In genomic region chr2:57459901-57460300, GRCm38 (mm10) we compare ENCODE assay signal across 23 mouse cellular contexts.
DNase-seq lines count a peak whose midpoint lies in the region; ATAC-seq and TF ChIP-seq lines count a peak whose summit lies in the region.
"Had no signal": no experiment of that assay in that cellular context is flagged by ENCODE, and none has a peak within 500 bp of the region (broad histone marks: within the 10 kb centered on the region; RNA-seq: fewer than 3 reads in every experiment).

No protein-coding gene starts in this region.

- ATAC-seq in forebrain, postnatal 0 days, result no peak
- ATAC-seq in forebrain, embryonic 12.5 days (ENCODE audit: low FRiP score), result no peak
- no peak for ATAC-seq in intestine, postnatal 0 days
- ATAC-seq: activated CD4-positive, CD25-positive, alpha-beta regulatory T cell, adult 4 months; hindbrain, embryonic 16.5 days; inflammation-experienced regulatory T-cells, adult 6 months; Patski had no signal

- H3K4me2 ChIP-seq in forebrain, postnatal 0 days (ENCODE audit: low read depth), result no peak overlapping the region
- no peak overlapping the region for H3K4me2 ChIP-seq in forebrain, embryonic 12.5 days
- H3K4me2 ChIP-seq in intestine, postnatal 0 days (replicated peaks; ENCODE audit: low read depth), result no peak overlapping the region
- H3K4me2 ChIP-seq: embryonic facial prominence, embryonic 13.5 days; hindbrain, embryonic 12.5 days had no signal

- no peaks in the 10 kb centered on the region for H3K9me3 ChIP-seq in forebrain, postnatal 0 days (ENCODE audit: low read length)
- H3K9me3 ChIP-seq in forebrain, embryonic 12.5 days, result no peaks in the 10 kb centered on the region
- H3K9me3 ChIP-seq in intestine, postnatal 0 days (ENCODE audit: control insufficient read depth), result no peaks in the 10 kb centered on the region
- H3K9me3 ChIP-seq: embryonic facial prominence, embryonic 13.5 days; heart, embryonic 10.5 days; hindbrain, embryonic 12.5 days had no signal

- no peaks in the 10 kb centered on the region for H3K27me3 ChIP-seq in forebrain, postnatal 0 days (ENCODE audit: insufficient read depth, low read length)
- H3K27me3 ChIP-seq in forebrain, embryonic 12.5 days, result no peaks in the 10 kb centered on the region
- H3K27me3 ChIP-seq in intestine, postnatal 0 days (replicated peaks; ENCODE audit: control insufficient read depth, insufficient read depth, low read length), result no peaks in the 10 kb centered on the region
- H3K27me3 ChIP-seq: CH12.LX; embryonic facial prominence, embryonic 13.5 days; hindbrain, embryonic 12.5 days had no signal

- DNase-seq in forebrain, postnatal 0 days, result peak; percentile 55
- DNase-seq in brain, embryonic 14.5 days (ENCODE audit: low read depth), result peak; percentile 29
- peak; percentile 54 to 61 for DNase-seq in layer of hippocampus, adult 2 months (ENCODE audit: low spot score in 2 of 2)
- DNase-seq in telencephalon, adult 2 months (ENCODE audit: low read depth, low spot score), result peak; percentile 32
- no peak for DNase-seq in right cerebral cortex, postnatal 36 days (ENCODE audit: low spot score in 2 of 2)
- DNase-seq: adrenal gland, postnatal 14 days; cerebellum, adult 11 months; cerebellum, adult 9-10 months; cerebellum, postnatal 25 days; gastrocnemius, postnatal 10 days; heart, adult 18-20 months; heart, postnatal 10 days; heart, postnatal 4 days had no signal

- no peak overlapping the region for H3K4me3 ChIP-seq in forebrain, postnatal 0 days (ENCODE audit: low read depth, low read length)
- no peak overlapping the region for H3K4me3 ChIP-seq in forebrain, embryonic 12.5 days (replicated peaks)
- no peak overlapping the region for H3K4me3 ChIP-seq in layer of hippocampus, adult 2 months
- H3K4me3 ChIP-seq in intestine, postnatal 0 days (ENCODE audit: low read depth, low read length), result no peak overlapping the region
- H3K4me3 ChIP-seq: embryonic facial prominence, embryonic 13.5 days; heart, embryonic 10.5 days; hindbrain, embryonic 12.5 days had no signal

- TF ChIP-seq POLR2A in brain, embryonic 14.5 days (IDR thresholded peaks at IDR 0.05; ENCODE audit: borderline replicate concordance, extremely low read depth, insufficient read depth, insufficient read length, poor library complexity, severe bottlenecking), result no peak

- WGBS in forebrain, postnatal 0 days, result 77% methylated on average over 2 of the region's 2 CpGs
- 98% methylated on average over 2 of the region's 2 CpGs for WGBS in forebrain, embryonic 12.5 days
- WGBS in intestine, postnatal 0 days, result 93% methylated on average over 2 of the region's 2 CpGs

- H3K36me3 ChIP-seq in forebrain, postnatal 0 days (ENCODE audit: insufficient read depth), result no peaks in the 10 kb centered on the region
- no peaks in the 10 kb centered on the region for H3K36me3 ChIP-seq in forebrain, embryonic 12.5 days (replicated peaks)
- no peaks in the 10 kb centered on the region for H3K36me3 ChIP-seq in intestine, postnatal 0 days (ENCODE audit: control insufficient read depth, insufficient read depth)
- H3K36me3 ChIP-seq: embryonic facial prominence, embryonic 13.5 days; heart, embryonic 10.5 days; hindbrain, embryonic 12.5 days had no signal

- H3K4me1 ChIP-seq in forebrain, postnatal 0 days (ENCODE audit: insufficient read depth), result no peaks in the 10 kb centered on the region
- no peaks in the 10 kb centered on the region for H3K4me1 ChIP-seq in forebrain, embryonic 12.5 days
- no peaks in the 10 kb centered on the region for H3K4me1 ChIP-seq in intestine, postnatal 0 days (replicated peaks; ENCODE audit: control insufficient read depth, insufficient read depth, low read length)
- H3K4me1 ChIP-seq: embryonic facial prominence, embryonic 13.5 days; heart, embryonic 10.5 days; hindbrain, embryonic 12.5 days had no signal

- H3K9ac ChIP-seq in forebrain, postnatal 0 days, result no peak overlapping the region
- H3K9ac ChIP-seq in forebrain, embryonic 12.5 days, result no peak overlapping the region
- no peak overlapping the region for H3K9ac ChIP-seq in intestine, postnatal 0 days (ENCODE audit: low read depth, low read length)
- H3K9ac ChIP-seq: embryonic facial prominence, embryonic 13.5 days; hindbrain, embryonic 12.5 days had no signal

- no peak overlapping the region for H3K27ac ChIP-seq in forebrain, postnatal 0 days (ENCODE audit: low read depth, low read length)
- no peak overlapping the region for H3K27ac ChIP-seq in forebrain, embryonic 12.5 days
- peak overlapping the region; percentile 71; the same call in 1 of the 2 replicates for H3K27ac ChIP-seq in layer of hippocampus, adult 2 months
- no peak overlapping the region for H3K27ac ChIP-seq in intestine, postnatal 0 days (ENCODE audit: low read depth, low read length)
- H3K27ac ChIP-seq: embryonic facial prominence, embryonic 13.5 days; heart, embryonic 10.5 days; hindbrain, embryonic 12.5 days had no signal

- no peak for TF ChIP-seq CTCF in forebrain, postnatal 0 days (IDR thresholded peaks at IDR 0.05; ENCODE audit: low read depth)
- no peak for TF ChIP-seq CTCF in brain, embryonic 14.5 days (IDR thresholded peaks at IDR 0.05; ENCODE audit: borderline replicate concordance, extremely low read depth, insufficient read depth, insufficient read length)
- no peak for TF ChIP-seq CTCF in layer of hippocampus, adult 2 months (conservative IDR thresholded peaks at IDR 0.05)
- TF ChIP-seq CTCF in intestine, postnatal 0 days (IDR thresholded peaks at IDR 0.05; ENCODE audit: low read depth), result no peak

Comparison
In these comparisons a context has a peak if more than half of its experiments do, and no peak if none do; other contexts are left out.
1. DNase-seq: peak in forebrain, postnatal 0 days (single experiment), brain, embryonic 14.5 days (single experiment), layer of hippocampus, adult 2 months (2 of 2) and telencephalon, adult 2 months (single experiment); none in right cerebral cortex, postnatal 36 days (0 of 2).